Mouse (Mus musculus) forebrain, postnatal 0 days (tissue): ENCODE results near the gene B9d2. TPM values are rescaled to one million over a fixed set of nuclear protein-coding genes. Genes with fewer than 3 reads are reported as not detected.

ENCODE experiments used
- ATAC-seq: fragments of 200-750 bp; cut with Nextera tagmentation; 2 replicates; pipeline ENCODE4 v1.8.0; 2017; ENCODE audit warnings: mild to moderate bottlenecking, moderate library complexity
- DNase-seq: peaks from one replicate; pipeline ENCODE4 v3.0.0-alpha.2; 2015
- H3K27ac ChIP-seq: fragments of 300-500 bp; sonication (generic); 2 replicates; pipeline ENCODE4 v1.5.1; 2014; ENCODE audit warnings: low read depth, mild to moderate bottlenecking, antibody characterized with exemption, low read length, moderate library complexity, mixed read lengths
- H3K27me3 ChIP-seq: fragments of 300-500 bp; sonication (generic); 2 replicates; pipeline ENCODE4 v1.6.1; 2014; ENCODE audit warnings: mild to moderate bottlenecking, low read length, mixed read lengths; ENCODE audit not compliant: insufficient read depth
- H3K36me3 ChIP-seq: fragments of 300-500 bp; sonication (generic); 2 replicates; pipeline ENCODE4 v1.6.1; 2014; ENCODE audit warnings: mild to moderate bottlenecking, moderate library complexity; ENCODE audit not compliant: insufficient read depth
- H3K4me1 ChIP-seq: fragments of 300-500 bp; sonication (generic); 2 replicates; pipeline ENCODE4 v1.6.1; 2014; ENCODE audit warnings: antibody characterized with exemption; ENCODE audit not compliant: insufficient read depth
- H3K4me2 ChIP-seq: fragments of 300-500 bp; sonication (generic); 2 replicates; pipeline ENCODE4 v1.6.1; 2014; ENCODE audit warnings: low read depth, mild to moderate bottlenecking, moderate library complexity
- H3K4me3 ChIP-seq: fragments of 300-500 bp; sonication (generic); 2 replicates; pipeline ENCODE4 v1.5.1; 2014; ENCODE audit warnings: low read depth, low read length, mixed read lengths
- H3K9ac ChIP-seq: fragments of 300-500 bp; sonication (generic); 2 replicates; pipeline ENCODE4 v1.6.1; 2014; ENCODE audit warnings: mild to moderate bottlenecking
- H3K9me3 ChIP-seq: fragments of 300-500 bp; sonication (generic); 2 replicates; pipeline ENCODE4 v1.6.1; 2016; ENCODE audit warnings: low read length
- CTCF ChIP-seq: sonication (generic); IDR thresholded peaks from 2 replicates; pipeline ENCODE4 v1.5.1; 2016; ENCODE audit warnings: antibody characterized with exemption, control low read depth, low read depth
- WGBS: fragments of 180-500 bp; shearing (Covaris S2); extraction: QIAGEN DNeasy Blood & Tissue Kit; methylation state at CpG from one replicate; pipeline ENCODE4 v1.1.7; 2014; 5-methylcytosine and 5-hydroxymethylcytosine counted together
- polyA plus RNA-seq: library from polyadenylated mRNA; unstranded; fragments of >200 nt; fragmentation: Nextera tagmentation; extraction: Ambion mirVana; gene quantifications from 2 replicates; pipeline ENCODE4 v1.2.1, GENCODE M21; 2015
- total RNA-seq: library from RNA; depleted of rRNA; stranded (reverse); fragments of >200 nt; gene quantifications from 2 replicates; pipeline ENCODE4 v1.2.3, GENCODE M21; 2014; rRNA removed

Gene B9d2
- total and polyA plus RNA-seq, 2 experiments from 2014 or later = 15.7 to 58.2 TPM

GRCm38 (mm10) chr7:25729862-25730261 lies 49.3 kb downstream of the B9d2 start:
- DNase-seq (no peak), ATAC-seq (no peak)
- Histone ChIP-seq H3K4me3 (no peak overlapping the region), H3K27ac (no peak overlapping the region), H3K4me2 (no peak overlapping the region), H3K36me3 (peaks cover 90% of the 10 kb centered on the region), H3K27me3 (no peaks in the 10 kb centered on the region), H3K4me1 (no peaks in the 10 kb centered on the region), H3K9ac (no peak overlapping the region), H3K9me3 (no peaks in the 10 kb centered on the region)
- no peak for TF ChIP-seq CTCF
- 94% methylated on average over 2 of the region's 2 CpGs for WGBS

- Histone ChIP-seq H3K9me3 (no peaks in the 10 kb centered on the region), H3K27ac (no peak overlapping the region), H3K4me3 (no peak overlapping the region), H3K27me3 (no peaks in the 10 kb centered on the region), H3K4me2 (no peak overlapping the region), H3K36me3 (peaks cover 88% of the 10 kb centered on the region), H3K4me1 (no peaks in the 10 kb centered on the region), H3K9ac (no peak overlapping the region)
- DNase-seq = no peak
- WGBS = 89% methylated on average over 8 of the region's 8 CpGs
- ATAC-seq = no peak
- TF ChIP-seq CTCF = no peak
Measured at GRCm38 (mm10) chr7:25731294-25732055, 50.9 kb downstream of the B9d2 start.

GRCm38 (mm10) chr7:25734991-25735390 lies 54.4 kb downstream of the B9d2 start:
- Histone ChIP-seq H3K27me3 (no peaks in the 10 kb centered on the region), H3K36me3 (peaks cover 87% of the 10 kb centered on the region), H3K4me1 (no peaks in the 10 kb centered on the region), H3K27ac (no peak overlapping the region), H3K9ac (no peak overlapping the region), H3K4me3 (no peak overlapping the region), H3K4me2 (no peak overlapping the region), H3K9me3 (no peaks in the 10 kb centered on the region)
- DNase-seq = no peak
- TF ChIP-seq CTCF = no peak
- WGBS = 72% methylated on average over 4 of the region's 4 CpGs
- no peak for ATAC-seq

Other genes with a start within 250 kb of the B9d2 start
- gene Ceacam1, start 203.2 kb upstream of the B9d2 start, total RNA-seq = 0.24 and 0.31 TPM in 2 replicates
- 0.75 and 1.4 TPM in 2 replicates for gene Ceacam1, start 203.2 kb upstream of the B9d2 start, polyA plus RNA-seq
- gene Ceacam2, start 140.9 kb upstream of the B9d2 start, total RNA-seq = not detected in 2 replicates
- not detected in 2 replicates for gene Ceacam2, start 140.9 kb upstream of the B9d2 start, polyA plus RNA-seq
- not detected in 2 replicates for gene Erich4, start 64.9 kb upstream of the B9d2 start, total RNA-seq
- not detected in 2 replicates for gene Erich4, start 64.9 kb upstream of the B9d2 start, polyA plus RNA-seq
- 35.8 and 45.8 TPM in 2 replicates for gene Dmac2, start 61.4 kb upstream of the B9d2 start, total RNA-seq
- 35.0 and 40.6 TPM in 2 replicates for gene Dmac2, start 61.4 kb upstream of the B9d2 start, polyA plus RNA-seq
- gene B3gnt8, start 54.1 kb upstream of the B9d2 start, total RNA-seq = 0.31 and 0.95 TPM in 2 replicates
- gene B3gnt8, start 54.1 kb upstream of the B9d2 start, polyA plus RNA-seq = 1.0 and 1.3 TPM in 2 replicates
- gene Bckdha, start 21.8 kb upstream of the B9d2 start, total RNA-seq = 55.7 and 55.9 TPM in 2 replicates
- 57.1 and 58.3 TPM in 2 replicates for gene Bckdha, start 21.8 kb upstream of the B9d2 start, polyA plus RNA-seq
- gene Exosc5, start 21.6 kb upstream of the B9d2 start, total RNA-seq = 22.9 and 24.9 TPM in 2 replicates
- 33.9 and 35.2 TPM in 2 replicates for gene Exosc5, start 21.6 kb upstream of the B9d2 start, polyA plus RNA-seq
- 32.8 and 40.3 TPM in 2 replicates for gene Tmem91, start 5.6 kb upstream of the B9d2 start, total RNA-seq
- gene Tmem91, start 5.6 kb upstream of the B9d2 start, polyA plus RNA-seq = 40.9 and 61.4 TPM in 2 replicates
- 1.6 and 3.1 TPM in 2 replicates for gene Tgfb1, start 6.2 kb downstream of the B9d2 start, total RNA-seq
- 0.39 and 0.56 TPM in 2 replicates for gene Tgfb1, start 6.2 kb downstream of the B9d2 start, polyA plus RNA-seq
- gene Ccdc97, start 38.3 kb downstream of the B9d2 start, total RNA-seq = 21.1 and 37.6 TPM in 2 replicates
- 31.7 and 32.0 TPM in 2 replicates for gene Ccdc97, start 38.3 kb downstream of the B9d2 start, polyA plus RNA-seq
- gene Hnrnpul1, start 74.0 kb downstream of the B9d2 start, total RNA-seq = 110 and 144 TPM in 2 replicates
- 47.3 and 47.9 TPM in 2 replicates for gene Hnrnpul1, start 74.0 kb downstream of the B9d2 start, polyA plus RNA-seq
- 15.8 and 17.7 TPM in 2 replicates for gene Axl, start 107.9 kb downstream of the B9d2 start, total RNA-seq
- 14.6 and 16.1 TPM in 2 replicates for gene Axl, start 107.9 kb downstream of the B9d2 start, polyA plus RNA-seq
- 1.2 and 2.0 TPM in 2 replicates for gene Cyp2s1, start 136.1 kb downstream of the B9d2 start, total RNA-seq
- 1.4 and 1.9 TPM in 2 replicates for gene Cyp2s1, start 136.1 kb downstream of the B9d2 start, polyA plus RNA-seq
- not detected in 2 replicates for gene Cyp2b10, start 216.8 kb downstream of the B9d2 start, total RNA-seq
- gene Cyp2b10, start 216.8 kb downstream of the B9d2 start, polyA plus RNA-seq = not detected in 2 replicates